Mouse (Mus musculus): ENCODE data around the gene Klf14. TPM values are rescaled to one million over a fixed set of nuclear protein-coding genes. Genes with fewer than 3 reads are reported as not detected.

The Klf14 gene
- polyA plus RNA-seq (2021; fragmentation: Nextera tagmentation): 0.10 and 0.15 TPM in 2 replicates
- long read RNA-seq, experiment 1: 0 reads
- long read RNA-seq, experiment 2: 0 reads

GRCm38 (mm10) chr6:30958736-30959540 lies at the start of gene Klf14:
TSS of gene Klf14 (minus strand) at chr6:30959078.

GRCm38 (mm10) chr6:30915473-30915872 lies 43.4 kb downstream of the Klf14 start, which contains the start of gene Tsga13:
TSS of gene Tsga13 (minus strand) at chr6:30915573.

Other genes with a start within 250 kb of the Klf14 start
- 49.3 and 57.1 TPM in 2 replicates for gene Mest, start 235.5 kb downstream of the Klf14 start, polyA plus RNA-seq (2021; fragmentation: Nextera tagmentation)
- gene Copg2, start 62.3 kb downstream of the Klf14 start, polyA plus RNA-seq (2021; fragmentation: Nextera tagmentation): 78.0 and 78.4 TPM in 2 replicates
- gene Tsga13, start 43.5 kb downstream of the Klf14 start, polyA plus RNA-seq (2021; fragmentation: Nextera tagmentation): not detected in 2 replicates